Mouse (Mus musculus): ENCODE measurements around the gene Olfr1471. TPM values are rescaled to one million over a fixed set of nuclear protein-coding genes. Genes with fewer than 3 reads are reported as not detected.

Olfr1471 gene
- not detected for polyA plus RNA-seq (2015; fragmentation: Illumina TruSeq; extraction: RNeasy Lipid Tissue Mini Kit (QIAGEN cat#74804); ENCODE audit: insufficient read depth, low replicate concordance)

GRCm38 (mm10) chr19:13443109-13443508 lies at the start of gene Olfr1471:
Gene Olfr1471, plus strand, starts transcription at chr19:13443409.

GRCm38 (mm10) chr19:13407549-13407948 lies 35.7 kb upstream of the Olfr1471 start, which contains the start of gene Olfr1469:
Gene Olfr1469, plus strand, starts transcription at chr19:13407849.

GRCm38 (mm10) chr19:13455986-13456385 lies 12.8 kb downstream of the Olfr1471 start, which contains the start of gene Olfr1472:
Gene Olfr1472, minus strand, starts transcription at chr19:13456086.

GRCm38 (mm10) chr19:13469265-13469664 lies 26.1 kb downstream of the Olfr1471 start, which contains the start of gene Olfr1474:
Gene Olfr1474, plus strand, starts transcription at chr19:13469565.

GRCm38 (mm10) chr19:13480096-13480495 lies 36.9 kb downstream of the Olfr1471 start, which contains the start of gene Olfr1475:
Gene Olfr1475, minus strand, starts transcription at chr19:13480196.

GRCm38 (mm10) chr19:13500246-13500645 lies 57.0 kb downstream of the Olfr1471 start, which contains the start of gene Olfr1477:
Gene Olfr1477, plus strand, starts transcription at chr19:13500546.

Other genes starting within 250 kb of the Olfr1471 start
- gene Olfr1463, start 212.1 kb upstream of the Olfr1471 start, polyA plus RNA-seq (2015; fragmentation: Illumina TruSeq; extraction: RNeasy Lipid Tissue Mini Kit (QIAGEN cat#74804); ENCODE audit: insufficient read depth, low replicate concordance) = not detected
- gene Olfr1465, start 127.9 kb upstream of the Olfr1471 start, polyA plus RNA-seq (2015; fragmentation: Illumina TruSeq; extraction: RNeasy Lipid Tissue Mini Kit (QIAGEN cat#74804); ENCODE audit: insufficient read depth, low replicate concordance) = not detected
- not detected for gene Olfr1466, start 104.5 kb upstream of the Olfr1471 start, polyA plus RNA-seq (2015; fragmentation: Illumina TruSeq; extraction: RNeasy Lipid Tissue Mini Kit (QIAGEN cat#74804); ENCODE audit: insufficient read depth, low replicate concordance)
- not detected for gene Olfr1467, start 81.2 kb upstream of the Olfr1471 start, polyA plus RNA-seq (2015; fragmentation: Illumina TruSeq; extraction: RNeasy Lipid Tissue Mini Kit (QIAGEN cat#74804); ENCODE audit: insufficient read depth, low replicate concordance)
- not detected for gene Olfr1469, start 35.6 kb upstream of the Olfr1471 start, polyA plus RNA-seq (2015; fragmentation: Illumina TruSeq; extraction: RNeasy Lipid Tissue Mini Kit (QIAGEN cat#74804); ENCODE audit: insufficient read depth, low replicate concordance)
- gene Olfr1472, start 12.7 kb downstream of the Olfr1471 start, polyA plus RNA-seq (2015; fragmentation: Illumina TruSeq; extraction: RNeasy Lipid Tissue Mini Kit (QIAGEN cat#74804); ENCODE audit: insufficient read depth, low replicate concordance) = not detected
- not detected for gene Olfr1474, start 26.2 kb downstream of the Olfr1471 start, polyA plus RNA-seq (2015; fragmentation: Illumina TruSeq; extraction: RNeasy Lipid Tissue Mini Kit (QIAGEN cat#74804); ENCODE audit: insufficient read depth, low replicate concordance)
- gene Olfr1475, start 36.8 kb downstream of the Olfr1471 start, polyA plus RNA-seq (2015; fragmentation: Illumina TruSeq; extraction: RNeasy Lipid Tissue Mini Kit (QIAGEN cat#74804); ENCODE audit: insufficient read depth, low replicate concordance) = not detected
- gene Olfr1477, start 57.1 kb downstream of the Olfr1471 start, polyA plus RNA-seq (2015; fragmentation: Illumina TruSeq; extraction: RNeasy Lipid Tissue Mini Kit (QIAGEN cat#74804); ENCODE audit: insufficient read depth, low replicate concordance) = not detected
- not detected for gene Olfr1480, start 84.5 kb downstream of the Olfr1471 start, polyA plus RNA-seq (2015; fragmentation: Illumina TruSeq; extraction: RNeasy Lipid Tissue Mini Kit (QIAGEN cat#74804); ENCODE audit: insufficient read depth, low replicate concordance)
- gene Olfr1484, start 140.1 kb downstream of the Olfr1471 start, polyA plus RNA-seq (2015; fragmentation: Illumina TruSeq; extraction: RNeasy Lipid Tissue Mini Kit (QIAGEN cat#74804); ENCODE audit: insufficient read depth, low replicate concordance) = not detected
- gene Olfr1487, start 174.0 kb downstream of the Olfr1471 start, polyA plus RNA-seq (2015; fragmentation: Illumina TruSeq; extraction: RNeasy Lipid Tissue Mini Kit (QIAGEN cat#74804); ENCODE audit: insufficient read depth, low replicate concordance) = not detected
- not detected for gene Olfr1489, start 188.2 kb downstream of the Olfr1471 start, polyA plus RNA-seq (2015; fragmentation: Illumina TruSeq; extraction: RNeasy Lipid Tissue Mini Kit (QIAGEN cat#74804); ENCODE audit: insufficient read depth, low replicate concordance)
- gene Olfr1490, start 207.7 kb downstream of the Olfr1471 start, polyA plus RNA-seq (2015; fragmentation: Illumina TruSeq; extraction: RNeasy Lipid Tissue Mini Kit (QIAGEN cat#74804); ENCODE audit: insufficient read depth, low replicate concordance) = not detected

All from spleen, adult 10 weeks (tissue).